ENCODE assay signal across 18 mouse cellular contexts in genomic region chr2:5489916-5490315, GRCm38 (mm10).
DNase-seq lines count a peak whose midpoint lies in the region; ATAC-seq lines count a peak whose summit lies in the region.
"Had no signal": no experiment of that assay in that cellular context is flagged by ENCODE, and none has a peak within 500 bp of the region (broad histone marks: within the 10 kb centered on the region; RNA-seq: fewer than 3 reads in every experiment).

No protein-coding gene starts in this region.

- no peaks in the 10 kb centered on the region for H3K9me3 ChIP-seq in forebrain, embryonic 14.5 days (replicated peaks; ENCODE audit: control insufficient read depth, low read length)
- H3K9me3 ChIP-seq in forebrain, embryonic 13.5 days (replicated peaks): no peaks in the 10 kb centered on the region
- H3K9me3 ChIP-seq in hindbrain, embryonic 15.5 days: no peaks in the 10 kb centered on the region
- no peaks in the 10 kb centered on the region for H3K9me3 ChIP-seq in hindbrain, embryonic 12.5 days (replicated peaks)
- no peaks in the 10 kb centered on the region for H3K9me3 ChIP-seq in midbrain, embryonic 11.5 days (ENCODE audit: control insufficient read depth, low read length)
- no peaks in the 10 kb centered on the region for H3K9me3 ChIP-seq in midbrain, embryonic 10.5 days (replicated peaks)
- H3K9me3 ChIP-seq in neural tube, embryonic 13.5 days: no peaks in the 10 kb centered on the region
- H3K9me3 ChIP-seq: forebrain, embryonic 12.5 days; heart, embryonic 12.5 days; intestine, embryonic 15.5 days had no signal

- H3K4me2 ChIP-seq in forebrain, embryonic 14.5 days (ENCODE audit: low read length): no peak overlapping the region
- H3K4me2 ChIP-seq in forebrain, embryonic 13.5 days: no peak overlapping the region
- no peak overlapping the region for H3K4me2 ChIP-seq in hindbrain, embryonic 15.5 days
- H3K4me2 ChIP-seq in hindbrain, embryonic 12.5 days (replicated peaks): no peak overlapping the region
- no peak overlapping the region for H3K4me2 ChIP-seq in midbrain, embryonic 11.5 days
- no peak overlapping the region for H3K4me2 ChIP-seq in neural tube, embryonic 13.5 days
- H3K4me2 ChIP-seq: forebrain, embryonic 12.5 days; heart, embryonic 12.5 days; intestine, embryonic 15.5 days had no signal

- no peaks in the 10 kb centered on the region; the same call in 1 of the 2 replicates for H3K4me1 ChIP-seq in forebrain, embryonic 14.5 days (ENCODE audit: control insufficient read depth, insufficient read depth, low read length)
- 0 out of 2 replicates have a peak, but pooled peaks cover 4% of the 10 kb centered on the region for H3K4me1 ChIP-seq in forebrain, embryonic 13.5 days
- no peaks in the 10 kb centered on the region for H3K4me1 ChIP-seq in hindbrain, embryonic 15.5 days (replicated peaks)
- H3K4me1 ChIP-seq in hindbrain, embryonic 12.5 days: no peaks in the 10 kb centered on the region
- H3K4me1 ChIP-seq in midbrain, embryonic 11.5 days (ENCODE audit: control insufficient read depth, insufficient read depth, low read length): no peaks in the 10 kb centered on the region
- H3K4me1 ChIP-seq in midbrain, embryonic 10.5 days: 0 out of 2 replicates have a peak, but pooled peaks cover 4% of the 10 kb centered on the region
- H3K4me1 ChIP-seq in neural tube, embryonic 13.5 days (replicated peaks): no peaks in the 10 kb centered on the region
- H3K4me1 ChIP-seq: heart, embryonic 12.5 days; intestine, embryonic 15.5 days had no signal

- H3K4me3 ChIP-seq in forebrain, embryonic 14.5 days (ENCODE audit: low read depth, low read length): no peak overlapping the region
- no peak overlapping the region for H3K4me3 ChIP-seq in forebrain, embryonic 13.5 days
- no peak overlapping the region for H3K4me3 ChIP-seq in hindbrain, embryonic 15.5 days
- no peak overlapping the region for H3K4me3 ChIP-seq in hindbrain, embryonic 12.5 days
- H3K4me3 ChIP-seq in midbrain, embryonic 11.5 days (ENCODE audit: low read depth, low read length): no peak overlapping the region
- no peak overlapping the region for H3K4me3 ChIP-seq in midbrain, embryonic 10.5 days
- H3K4me3 ChIP-seq in neural tube, embryonic 13.5 days: no peak overlapping the region
- H3K4me3 ChIP-seq: forebrain, embryonic 12.5 days; heart, embryonic 12.5 days; intestine, embryonic 15.5 days had no signal

- ATAC-seq in forebrain, embryonic 14.5 days: peak; percentile 48; the same call in 1 of the 2 replicates
- ATAC-seq in forebrain, embryonic 13.5 days: no peak
- ATAC-seq in hindbrain, embryonic 15.5 days (ENCODE audit: low FRiP score, low read depth): no peak
- no peak for ATAC-seq in hindbrain, embryonic 12.5 days (ENCODE audit: low FRiP score)
- no peak for ATAC-seq in midbrain, embryonic 11.5 days (ENCODE audit: low FRiP score)
- ATAC-seq in neural tube, embryonic 13.5 days (ENCODE audit: low read depth): peak; percentile 67; the same call in 1 of the 2 replicates
- ATAC-seq: activated CD4-positive, CD25-positive, alpha-beta regulatory T cell, adult 4 months; CD4-positive, CD25-positive, alpha-beta regulatory T cell, adult 4 months; intestine, embryonic 15.5 days had no signal

- H3K27ac ChIP-seq in forebrain, embryonic 14.5 days (ENCODE audit: low read depth, low read length): no peak overlapping the region
- H3K27ac ChIP-seq in forebrain, embryonic 13.5 days: no peak overlapping the region; the same call in 1 of the 2 replicates
- 0 out of 2 replicates have a peak overlapping the region, but pooled peaks have one; percentile 18 for H3K27ac ChIP-seq in hindbrain, embryonic 15.5 days (replicated peaks)
- H3K27ac ChIP-seq in hindbrain, embryonic 12.5 days: no peak overlapping the region
- no peak overlapping the region for H3K27ac ChIP-seq in midbrain, embryonic 11.5 days (ENCODE audit: low read depth, low read length)
- H3K27ac ChIP-seq in midbrain, embryonic 10.5 days (replicated peaks): no peak overlapping the region
- peak overlapping the region; percentile 28; the same call in 1 of the 2 replicates for H3K27ac ChIP-seq in neural tube, embryonic 13.5 days (replicated peaks)
- H3K27ac ChIP-seq: forebrain, embryonic 12.5 days; intestine, embryonic 15.5 days; liver, embryonic 14.5 days had no signal

- no peaks in the 10 kb centered on the region for H3K36me3 ChIP-seq in forebrain, embryonic 14.5 days (ENCODE audit: control insufficient read depth, insufficient read depth, low read length)
- no peaks in the 10 kb centered on the region for H3K36me3 ChIP-seq in forebrain, embryonic 13.5 days (ENCODE audit: poor library complexity, severe bottlenecking)
- no peaks in the 10 kb centered on the region for H3K36me3 ChIP-seq in hindbrain, embryonic 15.5 days
- no peaks in the 10 kb centered on the region for H3K36me3 ChIP-seq in hindbrain, embryonic 12.5 days
- H3K36me3 ChIP-seq in midbrain, embryonic 11.5 days (ENCODE audit: control insufficient read depth, insufficient read depth, low read length): no peaks in the 10 kb centered on the region
- no peaks in the 10 kb centered on the region for H3K36me3 ChIP-seq in midbrain, embryonic 10.5 days
- no peaks in the 10 kb centered on the region for H3K36me3 ChIP-seq in neural tube, embryonic 13.5 days
- H3K36me3 ChIP-seq: forebrain, embryonic 12.5 days; heart, embryonic 12.5 days; intestine, embryonic 15.5 days had no signal

- H3K9ac ChIP-seq in forebrain, embryonic 14.5 days (ENCODE audit: low read length): no peak overlapping the region
- H3K9ac ChIP-seq in forebrain, embryonic 13.5 days: no peak overlapping the region
- no peak overlapping the region for H3K9ac ChIP-seq in hindbrain, embryonic 15.5 days
- H3K9ac ChIP-seq in hindbrain, embryonic 12.5 days: no peak overlapping the region
- H3K9ac ChIP-seq in midbrain, embryonic 11.5 days (ENCODE audit: low read length): no peak overlapping the region
- no peak overlapping the region for H3K9ac ChIP-seq in neural tube, embryonic 13.5 days
- H3K9ac ChIP-seq: forebrain, embryonic 12.5 days; heart, embryonic 12.5 days; intestine, embryonic 15.5 days; liver, embryonic 14.5 days had no signal

- WGBS in forebrain, embryonic 14.5 days: 51% methylated on average over 5 of the region's 5 CpGs
- 53% methylated on average over 5 of the region's 5 CpGs for WGBS in forebrain, embryonic 13.5 days
- 54% methylated on average over 5 of the region's 5 CpGs for WGBS in hindbrain, embryonic 15.5 days
- WGBS in hindbrain, embryonic 12.5 days: 70% methylated on average over 5 of the region's 5 CpGs
- WGBS in midbrain, embryonic 11.5 days: 72% methylated on average over 5 of the region's 5 CpGs
- WGBS in midbrain, embryonic 10.5 days: 72% methylated on average over 5 of the region's 5 CpGs
- WGBS in neural tube, embryonic 13.5 days: 66% methylated on average over 5 of the region's 5 CpGs

- no peak for DNase-seq in forebrain, embryonic 14.5 days (ENCODE audit: low spot score)
- peak; percentile 75 for DNase-seq in midbrain, embryonic 11.5 days (ENCODE audit: low spot score, missing footprints)
- DNase-seq in midbrain, embryonic 10.5 days (ENCODE audit: low spot score): no peak
- DNase-seq in thymus, adult 18-20 months: no peak
- DNase-seq: adrenal gland, postnatal 25 days; cerebellum, adult 2 months; lung, postnatal 10 days; right cerebral cortex, postnatal 4 days had no signal

- H3K27me3 ChIP-seq in forebrain, embryonic 14.5 days (replicated peaks; ENCODE audit: control insufficient read depth, insufficient read depth, low read length): no peaks in the 10 kb centered on the region
- no peaks in the 10 kb centered on the region for H3K27me3 ChIP-seq in forebrain, embryonic 13.5 days
- no peaks in the 10 kb centered on the region for H3K27me3 ChIP-seq in hindbrain, embryonic 15.5 days
- H3K27me3 ChIP-seq in hindbrain, embryonic 12.5 days: no peaks in the 10 kb centered on the region
- H3K27me3 ChIP-seq in midbrain, embryonic 11.5 days (ENCODE audit: control insufficient read depth, insufficient read depth, low read length): no peaks in the 10 kb centered on the region
- no peaks in the 10 kb centered on the region for H3K27me3 ChIP-seq in midbrain, embryonic 10.5 days (ENCODE audit: low read depth, poor library complexity, severe bottlenecking)
- H3K27me3 ChIP-seq in neural tube, embryonic 13.5 days: no peaks in the 10 kb centered on the region
- H3K27me3 ChIP-seq: forebrain, embryonic 12.5 days; heart, embryonic 12.5 days; intestine, embryonic 15.5 days had no signal

Comparison
In these comparisons a context has a peak if more than half of its experiments do, and no peak if none do; other contexts are left out.
1. ATAC-seq: peak in forebrain, embryonic 14.5 days (single experiment) and neural tube, embryonic 13.5 days (single experiment); none in forebrain, embryonic 13.5 days (single experiment), hindbrain, embryonic 15.5 days (single experiment), hindbrain, embryonic 12.5 days (single experiment) and midbrain, embryonic 11.5 days (single experiment).
2. H3K27ac ChIP-seq: peak in hindbrain, embryonic 15.5 days (single experiment) and neural tube, embryonic 13.5 days (single experiment); none in forebrain, embryonic 14.5 days (single experiment), forebrain, embryonic 13.5 days (single experiment), hindbrain, embryonic 12.5 days (single experiment), midbrain, embryonic 11.5 days (single experiment) and midbrain, embryonic 10.5 days (single experiment).